Mouse (Mus musculus) C2C12 (cell line): Measurements from ENCODE around the gene Braf.

Experiments
- CTCF ChIP-seq: IDR thresholded peaks from one replicate; pipeline ENCODE4 v1.5.1; 2011; ENCODE audit not compliant: control insufficient read depth, insufficient read depth, insufficient read length
- USF1 ChIP-seq: IDR thresholded peaks from one replicate; pipeline ENCODE4 v1.6.1; 2011; ENCODE audit warnings: low read depth, mild to moderate bottlenecking, control low read depth, moderate library complexity

- TF ChIP-seq CTCF, result no peak
- TF ChIP-seq USF1, result no peak
Measured at GRCm38 (mm10) chr6:39611296-39611695, 114.0 kb downstream of the Braf start.
